Mouse (Mus musculus) limb, embryonic 14.5 days (tissue): ENCODE data around the gene Mavs. TPM values are rescaled to one million over a fixed set of nuclear protein-coding genes. Genes with fewer than 3 reads are reported as not detected.

Experiments used
- ATAC-seq: fragments of 200-750 bp; cut with Nextera tagmentation; 2 replicates; pipeline ENCODE4 v1.8.0; 2017; ENCODE audit warnings: low read depth, moderate number of reproducible peaks, moderate TSS enrichment; ENCODE audit not compliant: low FRiP score
- DNase-seq: peaks from one replicate; pipeline ENCODE4 v3.0.0-alpha.2; 2015; ENCODE audit warnings: low spot score
- H3K27ac ChIP-seq: fragments of 300-500 bp; sonication (generic); replicated peaks from 2 replicates; pipeline ENCODE4 v1.5.1; 2014; ENCODE audit warnings: low read depth, mild to moderate bottlenecking, low read length, moderate library complexity, mixed read lengths
- H3K27me3 ChIP-seq: fragments of 300-500 bp; sonication (generic); 2 replicates; pipeline ENCODE4 v1.6.1; 2014; ENCODE audit warnings: low read length, mixed read lengths; ENCODE audit not compliant: control insufficient read depth, insufficient read depth
- H3K36me3 ChIP-seq: fragments of 300-500 bp; sonication (generic); 2 replicates; pipeline ENCODE4 v1.6.1; 2014; ENCODE audit warnings: mild to moderate bottlenecking, low read length, moderate library complexity, mixed read lengths; ENCODE audit not compliant: control insufficient read depth, insufficient read depth
- H3K4me1 ChIP-seq: fragments of 300-500 bp; sonication (generic); 2 replicates; pipeline ENCODE4 v1.6.1; 2014; ENCODE audit warnings: antibody characterized with exemption, low read length, mixed read lengths; ENCODE audit not compliant: control insufficient read depth, insufficient read depth
- H3K4me2 ChIP-seq: fragments of 300-500 bp; sonication (generic); replicated peaks from 2 replicates; pipeline ENCODE4 v1.6.1; 2014; ENCODE audit warnings: low read depth, mild to moderate bottlenecking, low read length, moderate library complexity; ENCODE audit not compliant: severe bottlenecking
- H3K4me3 ChIP-seq: fragments of 300-500 bp; sonication (generic); replicated peaks from 2 replicates; pipeline ENCODE4 v1.5.1; 2014; ENCODE audit warnings: low read length
- H3K9ac ChIP-seq: fragments of 300-500 bp; sonication (generic); 2 replicates; pipeline ENCODE4 v1.6.1; 2014; ENCODE audit warnings: mild to moderate bottlenecking, low read depth, low read length, moderate library complexity; ENCODE audit not compliant: severe bottlenecking
- H3K9me3 ChIP-seq: fragments of 300-500 bp; sonication (generic); 2 replicates; pipeline ENCODE4 v1.6.1; 2016; ENCODE audit warnings: low read length; ENCODE audit not compliant: control insufficient read depth
- POLR2A ChIP-seq: fragments of 200-500 bp; IDR thresholded peaks from 2 replicates; pipeline ENCODE4 v1.8.0; 2012; ENCODE audit warnings: inconsistent platforms, mild to moderate bottlenecking, moderate library complexity, borderline replicate concordance; ENCODE audit not compliant: insufficient read depth, insufficient read length; ENCODE audit errors: extremely low read depth
- WGBS: fragments of 180-500 bp; shearing (Covaris S2); extraction: QIAGEN DNeasy Blood & Tissue Kit; methylation state at CpG from one replicate; pipeline ENCODE4 v1.1.7; 2014; 5-methylcytosine and 5-hydroxymethylcytosine counted together
- polyA plus RNA-seq, 2 experiments: library from polyadenylated mRNA; depleted of rRNA in 1 of 2; stranded (reverse) in 1 of 2; unstranded in 1 of 2; fragments of >200 nt; fragmentation: Nextera tagmentation in 1 of 2; extraction: Ambion mirVana in 1 of 2; gene quantifications; 2 replicates each; pipeline versions ENCODE4 v1.2.1 to v1.2.3; 2012 to 2014

Mavs gene
- polyA plus RNA-seq, 2 experiments = 18.6 to 27.4 TPM

- H3K9me3 ChIP-seq = no peaks in the 10 kb centered on the region
- peaks cover 11% of the 10 kb centered on the region for H3K4me1 ChIP-seq
- 95% methylated on average over 3 of the region's 3 CpGs for WGBS
- H3K36me3 ChIP-seq = peaks cover 34% of the 10 kb centered on the region
- H3K4me3 ChIP-seq = no peak overlapping the region
- TF ChIP-seq POLR2A = no peak
- ATAC-seq (no peak), DNase-seq (no peak)
- no peaks in the 10 kb centered on the region for H3K27me3 ChIP-seq
- H3K9ac ChIP-seq = no peak overlapping the region
- no peak overlapping the region for H3K27ac ChIP-seq
- no peak overlapping the region for H3K4me2 ChIP-seq
Observed at GRCm38 (mm10) chr2:131201262-131201661, 32.6 kb upstream of the Mavs start.

DNA sequence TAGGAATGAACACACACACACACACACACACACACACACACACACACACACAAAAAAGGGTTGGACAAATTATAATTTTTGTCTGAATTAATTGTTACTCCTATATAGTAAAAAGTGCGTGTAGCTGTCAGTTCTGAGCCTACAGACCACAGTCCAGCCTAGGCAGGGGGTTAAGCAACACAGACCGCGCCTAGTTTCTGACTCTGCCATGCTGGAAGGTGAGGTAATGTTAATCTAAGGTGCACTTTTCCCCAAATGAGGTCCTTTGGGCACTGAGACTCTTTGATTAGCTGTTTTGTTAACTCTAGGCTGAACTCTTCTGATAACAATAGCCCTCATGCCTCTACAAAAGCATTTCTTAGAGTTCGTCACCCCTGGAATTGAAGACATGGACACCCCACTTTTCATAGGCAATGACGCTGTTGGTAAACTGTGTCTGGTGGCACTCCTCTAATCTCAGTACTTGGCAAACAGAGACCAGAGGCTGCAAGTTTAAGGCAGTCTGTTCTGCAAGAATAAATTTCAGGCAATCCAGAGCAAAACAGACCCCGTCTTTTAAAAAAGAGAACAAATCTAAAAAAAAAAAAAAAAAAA, 29.9 kb upstream of the Mavs start:
- Histone ChIP-seq H3K4me2 (no peak overlapping the region), H3K4me3 (no peak overlapping the region), H3K9ac (no peak overlapping the region), H3K27me3 (no peaks in the 10 kb centered on the region), H3K36me3 (peaks cover 12% of the 10 kb centered on the region), H3K27ac (peak overlapping the region; percentile 85), H3K4me1 (peaks cover 11% of the 10 kb centered on the region), H3K9me3 (no peaks in the 10 kb centered on the region)
- no peak for ATAC-seq
- WGBS = 74% methylated on average over 6 of the region's 6 CpGs
- TF ChIP-seq POLR2A = no peak
- no peak for DNase-seq

DNA sequence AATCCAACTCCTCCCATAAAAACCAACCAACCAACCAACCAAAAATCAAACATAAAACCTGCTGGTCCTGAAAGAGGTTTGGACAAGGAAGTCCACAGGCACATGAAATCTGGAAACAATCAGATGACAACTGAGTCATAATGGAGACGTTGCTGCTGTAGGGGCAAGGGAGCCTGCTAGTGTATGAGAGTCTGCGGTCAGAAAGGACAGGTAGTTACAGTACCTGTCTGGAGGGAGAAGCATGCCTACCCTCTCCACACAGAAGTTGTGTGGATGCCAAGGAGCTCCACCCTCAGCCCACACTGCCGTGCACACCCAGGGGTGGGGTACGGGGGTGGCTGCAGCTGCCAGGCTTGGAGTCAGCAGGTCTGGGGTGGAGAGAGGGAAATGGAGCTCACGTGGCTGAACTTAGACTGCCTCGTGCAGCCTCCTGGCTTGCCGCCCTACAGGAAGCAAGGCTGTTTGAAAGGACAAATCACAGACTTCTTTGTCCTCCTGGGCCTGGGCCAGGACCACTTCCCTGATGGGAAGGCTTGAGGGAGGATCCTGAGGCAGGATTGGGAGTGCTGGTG, 29.4 kb upstream of the Mavs start:
- Histone ChIP-seq H3K4me3 (no peak overlapping the region), H3K9me3 (no peaks in the 10 kb centered on the region), H3K27ac (peak overlapping the region; percentile 85), H3K27me3 (no peaks in the 10 kb centered on the region), H3K4me1 (peaks cover 11% of the 10 kb centered on the region), H3K9ac (peak overlapping the region; percentile 40; the same call in 1 of the 2 replicates), H3K4me2 (peak overlapping the region; percentile 35), H3K36me3 (peaks cover 7% of the 10 kb centered on the region; the same call in 1 of the 2 replicates)
- no peak for TF ChIP-seq POLR2A
- WGBS = 20% methylated on average over 7 of the region's 7 CpGs
- ATAC-seq = peak; percentile 90
- peak; percentile 83 for DNase-seq

GRCm38 (mm10) chr2:131205521-131206182, 28.2 kb upstream of the Mavs start:
- H3K27ac ChIP-seq = no peak overlapping the region

GRCm38 (mm10) chr2:131206778-131207177, 27.1 kb upstream of the Mavs start, which contains the start of gene Ap5s1:
Gene Ap5s1, plus strand, starts transcription at chr2:131207078.
- WGBS = 77% methylated on average over 4 of the region's 4 CpGs
- H3K4me1 ChIP-seq = peaks cover 16% of the 10 kb centered on the region
- no peak for TF ChIP-seq POLR2A

More at GRCm38 (mm10) chr2:131205521-131206182, 28.2 kb upstream of the Mavs start:
- H3K4me1 ChIP-seq = peaks cover 11% of the 10 kb centered on the region
- H3K9ac ChIP-seq = no peak overlapping the region
- no peaks in the 10 kb centered on the region for H3K27me3 ChIP-seq
- H3K9me3 ChIP-seq = no peaks in the 10 kb centered on the region
- ATAC-seq (no peak), DNase-seq (no peak)
- 82% methylated on average over 8 of the region's 8 CpGs for WGBS
- no peaks in the 10 kb centered on the region for H3K36me3 ChIP-seq
- no peak overlapping the region for H3K4me3 ChIP-seq
- H3K4me2 ChIP-seq = no peak overlapping the region
- no peak for TF ChIP-seq POLR2A

More at GRCm38 (mm10) chr2:131206778-131207177, 27.1 kb upstream of the Mavs start, which contains the start of gene Ap5s1:
- DNase-seq = no peak
- H3K27ac ChIP-seq = no peak within 1 kb of the TSS
- no peak for ATAC-seq
- no peak within 1 kb of the TSS for H3K4me2 ChIP-seq
- no peak within 1 kb of the TSS for H3K9ac ChIP-seq
- H3K27me3 ChIP-seq = no peaks in the 10 kb centered on the region
- H3K36me3 ChIP-seq = no peaks in the 10 kb centered on the region
- no peaks in the 10 kb centered on the region for H3K9me3 ChIP-seq
- H3K4me3 ChIP-seq = no peak within 1 kb of the TSS
